Mouse (Mus musculus): Measurements from ENCODE around the gene Sntg2. TPM values are rescaled to one million over a fixed set of nuclear protein-coding genes. Genes with fewer than 3 reads are reported as not detected.

Gene Sntg2
- polyA plus RNA-seq, 1 experiment from 2014 or later, result 1.8 TPM

DNA sequence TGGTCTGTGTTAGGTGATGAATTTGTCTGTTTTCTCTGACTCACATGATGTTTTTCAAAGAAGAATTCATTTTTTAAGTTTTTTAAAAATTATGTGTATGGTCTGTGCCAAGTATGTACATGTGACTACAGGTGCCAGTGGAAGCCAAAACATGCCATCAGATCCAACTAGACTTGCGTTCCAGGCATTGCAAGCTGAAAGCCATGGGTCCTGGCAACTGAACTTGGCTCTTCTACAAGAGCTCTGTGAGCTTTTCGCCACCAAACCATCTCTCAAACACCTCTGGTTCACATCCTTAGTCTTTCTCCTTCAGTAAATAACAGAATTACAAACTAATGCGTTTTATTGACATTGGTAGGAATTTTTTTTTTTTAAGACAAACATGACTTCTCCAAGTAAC lies 191.5 kb downstream of the Sntg2 start:
- no peaks in the 10 kb centered on the region for H3K9me3 ChIP-seq
- H3K27me3 ChIP-seq, result no peaks in the 10 kb centered on the region
- H3K9ac ChIP-seq (replicated peaks), result no peak overlapping the region
- H3K36me3 ChIP-seq, result no peaks in the 10 kb centered on the region
- no peaks in the 10 kb centered on the region for H3K4me1 ChIP-seq
- no peak for ATAC-seq (ENCODE audit: low FRiP score, low read depth)
- H3K27ac ChIP-seq (replicated peaks), result no peak overlapping the region
- 87% methylated on average over 3 of the region's 3 CpGs for WGBS
- H3K4me3 ChIP-seq, result no peak overlapping the region
- H3K4me2 ChIP-seq (replicated peaks), result no peak overlapping the region

GRCm38 (mm10) chr12:30179623-30180022 lies 193.6 kb downstream of the Sntg2 start:
- no peak overlapping the region for H3K27ac ChIP-seq (replicated peaks)
- no peak overlapping the region for H3K9ac ChIP-seq (replicated peaks)
- no peaks in the 10 kb centered on the region for H3K36me3 ChIP-seq
- WGBS, result 83% methylated on average over 1 of the region's 1 CpGs
- H3K27me3 ChIP-seq, result no peaks in the 10 kb centered on the region
- no peak overlapping the region for H3K4me2 ChIP-seq (replicated peaks)
- ATAC-seq (ENCODE audit: low FRiP score, low read depth), result no peak
- H3K4me1 ChIP-seq, result no peaks in the 10 kb centered on the region
- no peak overlapping the region for H3K4me3 ChIP-seq
- H3K9me3 ChIP-seq, result no peaks in the 10 kb centered on the region

DNA sequence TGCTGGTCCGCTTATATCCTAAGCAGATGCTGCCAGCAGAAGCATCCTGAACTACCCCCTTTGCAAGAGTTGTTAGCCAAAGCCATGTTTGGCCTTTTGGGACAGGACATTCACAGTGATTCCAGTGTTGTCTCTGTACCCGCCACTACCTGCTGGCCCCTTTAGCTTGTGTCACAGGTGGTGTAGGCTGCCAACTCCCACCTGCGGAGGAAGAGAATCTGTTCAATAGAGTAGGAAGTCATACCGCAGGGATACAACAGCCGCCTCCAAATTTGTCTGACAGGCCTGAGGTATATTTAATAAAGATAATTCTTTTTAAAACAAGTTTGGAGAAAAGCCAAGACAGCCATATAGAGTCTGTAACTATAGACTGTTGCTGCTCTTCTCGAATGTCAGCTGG lies 195.2 kb downstream of the Sntg2 start:
- ATAC-seq (ENCODE audit: low FRiP score, low read depth), result no peak
- no peaks in the 10 kb centered on the region for H3K9me3 ChIP-seq
- no peak overlapping the region for H3K4me3 ChIP-seq
- no peaks in the 10 kb centered on the region for H3K27me3 ChIP-seq
- no peaks in the 10 kb centered on the region for H3K36me3 ChIP-seq
- H3K9ac ChIP-seq (replicated peaks), result no peak overlapping the region
- 93% methylated on average over 6 of the region's 6 CpGs for WGBS
- no peak overlapping the region for H3K4me2 ChIP-seq (replicated peaks)
- no peaks in the 10 kb centered on the region for H3K4me1 ChIP-seq
- no peak overlapping the region for H3K27ac ChIP-seq (replicated peaks)

DNA sequence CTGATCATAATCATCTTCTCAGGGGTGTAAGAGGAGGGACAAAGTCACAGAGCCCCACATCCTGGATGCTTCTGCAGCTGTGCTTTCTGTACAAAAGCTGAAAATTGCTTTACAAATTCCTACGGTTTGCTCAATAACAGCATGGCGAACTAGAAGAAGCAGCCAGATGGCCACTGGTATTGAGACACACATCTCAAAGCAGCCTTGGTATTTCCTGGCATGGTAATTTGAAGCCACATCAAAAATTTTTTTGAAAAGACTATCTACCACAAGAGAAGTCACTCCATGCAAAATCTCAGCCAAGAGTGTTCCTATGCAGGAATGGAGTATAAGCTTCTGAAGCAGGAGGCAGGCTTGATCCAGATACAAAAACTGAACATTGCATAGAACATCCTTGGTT lies 195.6 kb downstream of the Sntg2 start:
- Histone ChIP-seq H3K27me3 (no peaks in the 10 kb centered on the region), H3K4me3 (no peak overlapping the region), H3K36me3 (no peaks in the 10 kb centered on the region), H3K27ac (replicated peaks) (no peak overlapping the region), H3K9me3 (no peaks in the 10 kb centered on the region), H3K4me1 (no peaks in the 10 kb centered on the region), H3K9ac (replicated peaks) (no peak overlapping the region), H3K4me2 (replicated peaks) (no peak overlapping the region)
- WGBS, result 78% methylated on average over 2 of the region's 2 CpGs
- no peak for ATAC-seq (ENCODE audit: low FRiP score, low read depth)

DNA sequence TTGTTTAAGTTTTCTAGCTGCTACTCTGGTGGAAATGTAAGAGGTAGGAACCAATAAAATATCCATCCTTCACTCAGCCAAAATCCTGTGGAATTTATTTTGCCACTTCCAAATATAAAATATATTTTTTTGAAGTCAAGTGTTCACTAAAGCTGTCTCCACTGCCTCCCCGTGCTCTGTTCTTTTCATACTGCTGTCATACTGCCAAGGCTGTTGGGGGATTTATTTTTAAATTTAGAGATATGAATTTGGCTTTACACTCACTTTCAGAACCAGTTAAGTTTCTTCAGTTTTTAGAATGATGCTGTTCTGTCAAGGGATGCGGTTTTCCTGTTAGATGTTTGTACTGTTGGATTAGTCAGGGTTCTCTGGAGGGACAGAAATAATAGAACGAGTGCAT lies 204.7 kb downstream of the Sntg2 start:
- no peaks in the 10 kb centered on the region for H3K9me3 ChIP-seq
- H3K36me3 ChIP-seq, result no peaks in the 10 kb centered on the region
- ATAC-seq (ENCODE audit: low FRiP score, low read depth), result no peak
- no peak overlapping the region for H3K9ac ChIP-seq (replicated peaks)
- H3K4me2 ChIP-seq (replicated peaks), result no peak overlapping the region
- no peak overlapping the region for H3K27ac ChIP-seq (replicated peaks)
- H3K4me1 ChIP-seq, result no peaks in the 10 kb centered on the region
- WGBS, result 73% methylated on average over 3 of the region's 3 CpGs
- H3K4me3 ChIP-seq, result no peak overlapping the region
- H3K27me3 ChIP-seq, result no peaks in the 10 kb centered on the region

DNA sequence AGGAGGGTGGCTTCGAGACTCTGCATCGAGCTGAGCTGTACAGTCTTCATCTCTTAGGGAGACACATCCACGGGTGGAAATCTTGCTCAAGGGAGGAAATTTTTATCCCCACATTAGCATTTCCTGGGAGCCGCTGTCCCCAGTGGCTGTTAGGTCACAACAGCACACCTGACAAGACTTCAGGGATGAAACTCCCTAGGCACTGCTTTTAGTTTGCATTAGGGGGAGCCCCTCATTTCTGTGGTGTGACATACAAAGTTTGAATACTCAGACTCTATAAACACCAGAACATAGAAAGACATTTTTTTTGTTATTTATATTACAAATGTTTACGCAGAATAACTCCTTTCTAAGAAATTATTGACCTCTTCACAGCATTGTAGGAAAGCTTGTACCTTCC lies 208.6 kb downstream of the Sntg2 start:
- H3K27ac ChIP-seq (replicated peaks), result no peak overlapping the region
- 81% methylated on average over 5 of the region's 5 CpGs for WGBS
- H3K4me2 ChIP-seq (replicated peaks), result no peak overlapping the region
- H3K36me3 ChIP-seq, result no peaks in the 10 kb centered on the region
- H3K27me3 ChIP-seq, result no peaks in the 10 kb centered on the region
- no peak for ATAC-seq (ENCODE audit: low FRiP score, low read depth)
- H3K9me3 ChIP-seq, result no peaks in the 10 kb centered on the region
- no peaks in the 10 kb centered on the region for H3K4me1 ChIP-seq
- no peak overlapping the region for H3K4me3 ChIP-seq
- H3K9ac ChIP-seq (replicated peaks), result no peak overlapping the region

DNA sequence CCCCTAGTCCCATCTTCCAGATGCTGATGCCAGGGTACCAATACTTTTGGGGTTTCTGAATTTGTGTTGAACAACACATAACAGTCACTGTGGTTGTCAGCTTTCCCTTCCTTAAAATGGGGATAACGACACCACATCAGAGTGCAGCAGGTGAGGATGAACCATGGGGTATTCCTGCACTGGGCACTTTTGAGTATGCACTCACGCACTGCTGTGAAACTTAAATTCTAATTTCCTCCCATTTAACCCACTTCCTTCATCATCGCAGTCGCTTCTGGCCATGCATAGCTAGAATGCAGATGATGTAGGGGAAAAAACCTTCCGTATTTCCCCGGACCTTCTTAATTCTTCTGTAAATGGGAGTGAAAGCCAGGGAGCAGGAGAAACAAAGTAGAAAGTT lies 209.2 kb downstream of the Sntg2 start:
- no peak overlapping the region for H3K27ac ChIP-seq (replicated peaks)
- H3K4me3 ChIP-seq, result no peak overlapping the region
- H3K4me1 ChIP-seq, result no peaks in the 10 kb centered on the region
- no peak for ATAC-seq (ENCODE audit: low FRiP score, low read depth)
- no peaks in the 10 kb centered on the region for H3K27me3 ChIP-seq
- H3K36me3 ChIP-seq, result no peaks in the 10 kb centered on the region
- H3K4me2 ChIP-seq (replicated peaks), result no peak overlapping the region
- WGBS, result 95% methylated on average over 6 of the region's 6 CpGs
- H3K9ac ChIP-seq (replicated peaks), result no peak overlapping the region
- H3K9me3 ChIP-seq, result no peaks in the 10 kb centered on the region

GRCm38 (mm10) chr12:30161731-30162406 lies 211.3 kb downstream of the Sntg2 start:
- ATAC-seq (ENCODE audit: low FRiP score, low read depth), result no peak
- Histone ChIP-seq H3K9me3 (no peaks in the 10 kb centered on the region), H3K36me3 (no peaks in the 10 kb centered on the region), H3K9ac (replicated peaks) (no peak overlapping the region), H3K27ac (replicated peaks) (no peak overlapping the region), H3K4me3 (no peak overlapping the region), H3K4me2 (replicated peaks) (no peak overlapping the region), H3K27me3 (no peaks in the 10 kb centered on the region), H3K4me1 (no peaks in the 10 kb centered on the region)
- WGBS, result 83% methylated on average over 5 of the region's 5 CpGs

GRCm38 (mm10) chr12:30160475-30160874 lies 212.7 kb downstream of the Sntg2 start:
- Histone ChIP-seq H3K27ac (replicated peaks) (no peak overlapping the region), H3K9ac (replicated peaks) (no peak overlapping the region), H3K4me3 (no peak overlapping the region), H3K27me3 (no peaks in the 10 kb centered on the region), H3K36me3 (no peaks in the 10 kb centered on the region), H3K4me2 (replicated peaks) (no peak overlapping the region), H3K9me3 (no peaks in the 10 kb centered on the region), H3K4me1 (no peaks in the 10 kb centered on the region)
- ATAC-seq (ENCODE audit: low FRiP score, low read depth), result no peak
- 91% methylated on average over 3 of the region's 3 CpGs for WGBS

GRCm38 (mm10) chr12:30159788-30160187 lies 213.4 kb downstream of the Sntg2 start:
- no peak overlapping the region for H3K4me2 ChIP-seq (replicated peaks)
- H3K4me3 ChIP-seq, result no peak overlapping the region
- no peaks in the 10 kb centered on the region for H3K36me3 ChIP-seq
- no peak overlapping the region for H3K27ac ChIP-seq (replicated peaks)
- no peaks in the 10 kb centered on the region for H3K27me3 ChIP-seq
- no peaks in the 10 kb centered on the region for H3K4me1 ChIP-seq
- no peaks in the 10 kb centered on the region for H3K9me3 ChIP-seq
- H3K9ac ChIP-seq (replicated peaks), result no peak overlapping the region
- 91% methylated on average over 8 of the region's 8 CpGs for WGBS
- no peak for ATAC-seq (ENCODE audit: low FRiP score, low read depth)

DNA sequence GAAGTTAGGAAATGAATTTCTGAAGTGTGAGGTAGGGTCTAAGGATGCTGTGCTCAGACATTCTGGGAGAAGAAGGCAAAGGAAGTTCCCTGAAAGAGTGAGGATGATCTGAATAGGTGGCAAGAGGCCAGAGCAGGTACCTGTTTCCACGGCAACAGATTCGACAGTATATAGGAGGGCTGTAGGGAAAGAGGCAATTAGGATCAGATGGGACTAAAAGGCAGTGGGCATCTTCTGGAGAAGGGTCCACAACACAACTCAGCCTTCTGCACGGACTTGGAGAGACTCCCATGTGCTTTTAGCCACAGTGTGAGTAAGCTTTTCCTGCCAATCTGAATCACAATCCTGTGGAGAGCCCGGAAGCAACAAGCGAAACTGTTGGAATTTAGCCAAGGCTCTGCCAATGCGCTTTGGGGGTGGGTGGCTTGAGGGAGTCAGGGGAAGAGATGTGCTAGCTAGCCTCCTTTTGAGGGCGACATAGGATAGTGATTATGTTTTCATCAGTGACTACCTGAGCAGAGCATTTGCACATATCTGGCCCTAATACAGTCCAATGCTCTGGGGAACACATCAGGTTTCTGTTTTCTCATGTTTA lies 219.0 kb downstream of the Sntg2 start:
- no peak overlapping the region for H3K4me2 ChIP-seq (replicated peaks)
- no peaks in the 10 kb centered on the region for H3K36me3 ChIP-seq
- H3K9me3 ChIP-seq, result no peaks in the 10 kb centered on the region
- ATAC-seq (ENCODE audit: low FRiP score, low read depth), result no peak
- no peak overlapping the region for H3K27ac ChIP-seq (replicated peaks)
- no peaks in the 10 kb centered on the region for H3K27me3 ChIP-seq
- no peaks in the 10 kb centered on the region for H3K4me1 ChIP-seq
- no peak overlapping the region for H3K4me3 ChIP-seq
- 74% methylated on average over 7 of the region's 7 CpGs for WGBS
- no peak overlapping the region for H3K9ac ChIP-seq (replicated peaks)

DNA sequence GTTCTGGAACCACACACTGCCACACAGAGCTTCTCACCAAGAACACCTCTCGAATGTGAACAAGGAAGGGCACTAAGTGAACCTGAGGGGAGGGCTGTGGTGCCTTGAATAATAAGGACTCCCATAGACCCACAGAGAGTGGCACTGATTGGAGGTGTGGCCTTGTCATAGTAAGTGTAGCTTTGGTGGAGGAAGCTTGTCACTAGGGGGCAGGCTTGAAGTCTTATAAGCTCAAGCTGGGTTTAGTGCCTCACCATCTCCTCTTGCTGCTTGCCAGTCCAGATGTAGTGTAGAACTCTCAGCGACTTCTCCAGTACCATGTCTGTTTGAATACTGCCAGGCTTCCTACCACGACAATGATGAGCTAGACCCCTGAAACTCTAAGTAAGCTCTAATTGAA lies 231.1 kb downstream of the Sntg2 start:
- H3K4me1 ChIP-seq, result no peaks in the 10 kb centered on the region
- no peaks in the 10 kb centered on the region for H3K36me3 ChIP-seq
- WGBS, result 69% methylated on average over 3 of the region's 3 CpGs
- no peak overlapping the region for H3K9ac ChIP-seq (replicated peaks)
- H3K27me3 ChIP-seq, result no peaks in the 10 kb centered on the region
- H3K4me3 ChIP-seq, result no peak overlapping the region
- no peak for ATAC-seq (ENCODE audit: low FRiP score, low read depth)
- no peaks in the 10 kb centered on the region for H3K9me3 ChIP-seq
- H3K4me2 ChIP-seq (replicated peaks), result no peak overlapping the region
- H3K27ac ChIP-seq (replicated peaks), result no peak overlapping the region

GRCm38 (mm10) chr12:30132524-30132923 lies 240.7 kb downstream of the Sntg2 start, which contains the start of gene Tpo:
Gene Tpo (minus strand): TSS chr12:30132624.
- ATAC-seq (ENCODE audit: low FRiP score, low read depth), result no peak

More at GRCm38 (mm10) chr12:30132524-30132923, 240.7 kb downstream of the Sntg2 start, which contains the start of gene Tpo:
- Histone ChIP-seq H3K27ac (replicated peaks) (no peak within 1 kb of the TSS), H3K9ac (replicated peaks) (no peak within 1 kb of the TSS), H3K36me3 (no peaks in the 10 kb centered on the region), H3K4me2 (replicated peaks) (no peak within 1 kb of the TSS), H3K27me3 (no peaks in the 10 kb centered on the region), H3K9me3 (no peaks in the 10 kb centered on the region), H3K4me1 (peaks cover 6% of the 10 kb centered on the region; the same call in 1 of the 2 replicates), H3K4me3 (no peak within 1 kb of the TSS)
- 83% methylated on average over 4 of the region's 4 CpGs for WGBS
